Mouse (Mus musculus): ENCODE data around the gene Rpl13a.
"Not testable (repeated sequence)": the region's sequence is repeated elsewhere in the genome, so short reads cannot be mapped to it uniquely, and the experiment has no call there.

- not testable (repeated sequence) for TF ChIP-seq POLR2A, CTCF (IDR thresholded peaks at IDR 0.05; ENCODE audit: insufficient read depth, low read depth, low read length)
Observed at GRCm38 (mm10) chr7:45095965-45096364, 32.6 kb downstream of the Rpl13a start.

All from olfactory bulb, adult 2 months (tissue).